Mouse (Mus musculus) heart, embryonic 14.5 days (tissue): ENCODE measurements around the gene Hnrnpl. TPM values are rescaled to one million over a fixed set of nuclear protein-coding genes. Genes with fewer than 3 reads are reported as not detected.

Experiments
- ATAC-seq: fragments of 200-750 bp; cut with Nextera tagmentation; 2 replicates; pipeline ENCODE4 v1.8.0; 2017; ENCODE audit warnings: low read depth, moderate TSS enrichment; ENCODE audit not compliant: insufficient number of reproducible peaks, insufficient read depth, low FRiP score
- H3K27ac ChIP-seq, 2 experiments: fragments of 200-500 bp in 1 of 2; fragments of 300-500 bp in 1 of 2; sonication (generic) in 1 of 2; replicated peaks in 1 of 2; 2 replicates each; pipeline ENCODE4 v1.5.1; 2012 to 2014; ENCODE audit warnings: low read depth in 2 of 2, low read length in 2 of 2, control low read depth in 1 of 2, mild to moderate bottlenecking in 1 of 2, mixed read lengths in 1 of 2; ENCODE audit not compliant: control insufficient read depth in 1 of 2, insufficient read depth in 1 of 2
- H3K27me3 ChIP-seq: fragments of 300-500 bp; sonication (generic); 2 replicates; pipeline ENCODE4 v1.6.1; 2014; ENCODE audit warnings: mild to moderate bottlenecking, low read length, control low read depth; ENCODE audit not compliant: control insufficient read depth, insufficient read depth
- H3K36me3 ChIP-seq: fragments of 300-500 bp; sonication (generic); 2 replicates; pipeline ENCODE4 v1.6.1; 2014; ENCODE audit warnings: mild to moderate bottlenecking, control low read depth, low read length, mixed read lengths; ENCODE audit not compliant: control insufficient read depth, insufficient read depth
- H3K4me1 ChIP-seq, 2 experiments: fragments of 200-500 bp in 1 of 2; fragments of 300-500 bp in 1 of 2; sonication (generic) in 1 of 2; 2 replicates each; pipeline ENCODE4 v1.6.1; 2012 to 2014; ENCODE audit warnings: low read length in 2 of 2, control low read depth in 1 of 2, mixed read lengths in 1 of 2; ENCODE audit not compliant: control insufficient read depth in 2 of 2, insufficient read depth in 2 of 2
- H3K4me2 ChIP-seq: fragments of 300-500 bp; sonication (generic); 2 replicates; pipeline ENCODE4 v1.6.1; 2014; ENCODE audit warnings: mild to moderate bottlenecking, low read length
- H3K4me3 ChIP-seq, 2 experiments: fragments of 200-500 bp in 1 of 2; fragments of 300-500 bp in 1 of 2; sonication (generic) in 1 of 2; 2 replicates each; pipeline ENCODE4 v1.5.1; 2012 to 2014; ENCODE audit warnings: low read length in 2 of 2, mild to moderate bottlenecking in 2 of 2, control low read depth in 1 of 2, low read depth in 1 of 2, moderate library complexity in 1 of 2; ENCODE audit not compliant: control insufficient read depth in 1 of 2, insufficient read depth in 1 of 2
- H3K9ac ChIP-seq: fragments of 300-500 bp; sonication (generic); 2 replicates; pipeline ENCODE4 v1.6.1; 2014; ENCODE audit warnings: mild to moderate bottlenecking, low read length
- H3K9me3 ChIP-seq: fragments of 300-500 bp; sonication (generic); 2 replicates; pipeline ENCODE4 v1.6.1; 2016; ENCODE audit warnings: low read length, control low read depth; ENCODE audit not compliant: control insufficient read depth
- WGBS: fragments of 180-500 bp; shearing (Covaris S2); extraction: QIAGEN DNeasy Blood & Tissue Kit; methylation state at CpG from one replicate; pipeline ENCODE4 v1.1.7; 2014; 5-methylcytosine and 5-hydroxymethylcytosine counted together
- polyA plus RNA-seq: library from polyadenylated mRNA; unstranded; fragments of >200 nt; fragmentation: Nextera tagmentation; extraction: Ambion mirVana; gene quantifications from 2 replicates; pipeline ENCODE4 v1.2.1, GENCODE M21; 2014

Gene Hnrnpl
- polyA plus RNA-seq, 1 experiment from 2014 or later, result 155 TPM

- H3K27ac ChIP-seq, result no peak overlapping the region
- no peak overlapping the region for H3K4me2 ChIP-seq
- no peak overlapping the region for H3K9ac ChIP-seq
- no peak for ATAC-seq
- no peaks in the 10 kb centered on the region for H3K4me1 ChIP-seq
- 55% methylated on average over 8 of the region's 8 CpGs for WGBS
- H3K36me3 ChIP-seq, result peaks cover 16% of the 10 kb centered on the region
- H3K4me3 ChIP-seq, result no peak overlapping the region
- H3K27me3 ChIP-seq, result no peaks in the 10 kb centered on the region
- no peaks in the 10 kb centered on the region for H3K9me3 ChIP-seq
Measured at GRCm38 (mm10) chr7:28790066-28790806, 18.1 kb upstream of the Hnrnpl start.

GRCm38 (mm10) chr7:28791706-28792105, 16.6 kb upstream of the Hnrnpl start:
- no peaks in the 10 kb centered on the region for H3K9me3 ChIP-seq
- no peak overlapping the region for H3K4me2 ChIP-seq
- no peak overlapping the region for H3K27ac ChIP-seq
- no peak overlapping the region for H3K9ac ChIP-seq
- peaks cover 0 to 7% of the 10 kb centered on the region in 2 experiments; a peak in 3 of 4 replicates for H3K4me1 ChIP-seq
- no peak overlapping the region for H3K4me3 ChIP-seq
- no peak for ATAC-seq
- no peaks in the 10 kb centered on the region for H3K27me3 ChIP-seq
- 0 out of 2 replicates have a peak, but pooled peaks cover 6% of the 10 kb centered on the region for H3K36me3 ChIP-seq

GRCm38 (mm10) chr7:28792391-28793185, 15.8 kb upstream of the Hnrnpl start:
- WGBS, result 61% methylated on average over 12 of the region's 14 CpGs
- no peak overlapping the region for H3K4me3 ChIP-seq
- peaks cover 3 to 9% of the 10 kb centered on the region in 2 experiments; a peak in 3 of 4 replicates for H3K4me1 ChIP-seq
- no peak overlapping the region for H3K4me2 ChIP-seq
- H3K27me3 ChIP-seq, result no peaks in the 10 kb centered on the region
- no peaks in the 10 kb centered on the region for H3K9me3 ChIP-seq
- no peak overlapping the region for H3K9ac ChIP-seq
- no peak overlapping the region for H3K27ac ChIP-seq
- no peak for ATAC-seq
- H3K36me3 ChIP-seq, result 0 out of 2 replicates have a peak, but pooled peaks cover 6% of the 10 kb centered on the region

GRCm38 (mm10) chr7:28793834-28794233, 14.5 kb upstream of the Hnrnpl start:
- Histone ChIP-seq H3K4me3 (no peak overlapping the region), H3K9me3 (no peaks in the 10 kb centered on the region), H3K4me2 (no peak overlapping the region), H3K4me1 (peaks cover 3 to 9% of the 10 kb centered on the region in 2 experiments; a peak in 3 of 4 replicates), H3K27me3 (no peaks in the 10 kb centered on the region), H3K36me3 (no peaks in the 10 kb centered on the region), H3K9ac (no peak overlapping the region), H3K27ac (no peak overlapping the region)
- no peak for ATAC-seq
- 26% methylated on average over 2 of the region's 2 CpGs for WGBS

- no peak for ATAC-seq
- H3K27me3 ChIP-seq, result no peaks in the 10 kb centered on the region
- no peak overlapping the region for H3K4me2 ChIP-seq
- no peaks in the 10 kb centered on the region for H3K9me3 ChIP-seq
- no peak overlapping the region for H3K4me3 ChIP-seq
- no peak overlapping the region for H3K27ac ChIP-seq
- 80% methylated on average over 3 of the region's 3 CpGs for WGBS
- no peak overlapping the region for H3K9ac ChIP-seq
- H3K36me3 ChIP-seq, result no peaks in the 10 kb centered on the region
- peaks cover 3 to 9% of the 10 kb centered on the region in 2 experiments; a peak in 3 of 4 replicates for H3K4me1 ChIP-seq
Measured at GRCm38 (mm10) chr7:28794496-28794895, 13.8 kb upstream of the Hnrnpl start.

GRCm38 (mm10) chr7:28795832-28796231, 12.5 kb upstream of the Hnrnpl start:
- no peaks in the 10 kb centered on the region for H3K9me3 ChIP-seq
- WGBS, result 57% methylated on average over 15 of the region's 15 CpGs
- H3K36me3 ChIP-seq, result no peaks in the 10 kb centered on the region
- peak overlapping the region; percentile 55 for H3K4me2 ChIP-seq
- H3K4me1 ChIP-seq, result peaks cover 3 to 9% of the 10 kb centered on the region in 2 experiments; a peak in 3 of 4 replicates
- H3K27me3 ChIP-seq, result no peaks in the 10 kb centered on the region
- ATAC-seq, result no peak
- H3K27ac ChIP-seq, result peak overlapping the region; percentile 25 to 51; a peak in 2 of 4 replicates
- H3K9ac ChIP-seq, result 0 out of 2 replicates have a peak overlapping the region, but pooled peaks have one; percentile 64
- peak overlapping the region in 1 of 2 experiments; percentile 13; a peak in 1 of 4 replicates for H3K4me3 ChIP-seq

- Histone ChIP-seq H3K4me3 (peak overlapping the region; percentile 13 to 22; a peak in 3 of 4 replicates), H3K9ac (peak overlapping the region; percentile 64), H3K27me3 (no peaks in the 10 kb centered on the region), H3K4me2 (peak overlapping the region; percentile 55), H3K27ac (peak overlapping the region; percentile 12 to 51; a peak in 3 of 4 replicates), H3K4me1 (peaks cover 6 to 11% of the 10 kb centered on the region in 2 experiments; a peak in 3 of 4 replicates), H3K36me3 (no peaks in the 10 kb centered on the region), H3K9me3 (no peaks in the 10 kb centered on the region)
- WGBS, result 14% methylated on average over 32 of the region's 32 CpGs
- ATAC-seq, result peak; percentile 59
Measured at GRCm38 (mm10) chr7:28796562-28796975, 11.8 kb upstream of the Hnrnpl start.
